Mouse (Mus musculus) stomach, postnatal 0 days (tissue): ENCODE measurements at regions not wholly inside any gene's neighbourhood (a gene's known extent, or its start where the extent isn't known, plus 50 kb on each side); places are given as distances from the start of the nearest gene placed in this dataset.

ENCODE experiments used
- ATAC-seq: fragments of 200-750 bp; cut with Nextera tagmentation; 2 replicates; pipeline ENCODE4 v1.8.0; 2017; ENCODE audit not compliant: low FRiP score, low TSS enrichment
- DNase-seq: peaks from one replicate; pipeline ENCODE4 v3.0.0-alpha.2; 2016; ENCODE audit warnings: low spot score
- H3K27ac ChIP-seq: fragments of 300-500 bp; sonication (generic); replicated peaks from 2 replicates; pipeline ENCODE4 v1.5.1; 2014; ENCODE audit warnings: mild to moderate bottlenecking, control low read depth
- H3K27me3 ChIP-seq: fragments of 300-500 bp; sonication (generic); 2 replicates; pipeline ENCODE4 v1.6.1; 2014; ENCODE audit warnings: low read length; ENCODE audit not compliant: control insufficient read depth, insufficient read depth
- H3K36me3 ChIP-seq: fragments of 300-500 bp; sonication (generic); 2 replicates; pipeline ENCODE4 v1.6.1; 2014; ENCODE audit warnings: low read length, mixed read lengths; ENCODE audit not compliant: control insufficient read depth, insufficient read depth
- H3K4me1 ChIP-seq: fragments of 300-500 bp; sonication (generic); replicated peaks from 2 replicates; pipeline ENCODE4 v1.6.1; 2014; ENCODE audit warnings: antibody characterized with exemption; ENCODE audit not compliant: control insufficient read depth, insufficient read depth
- H3K4me2 ChIP-seq: fragments of 300-500 bp; sonication (generic); replicated peaks from 2 replicates; pipeline ENCODE4 v1.6.1; 2014; ENCODE audit warnings: low read depth, mild to moderate bottlenecking, control low read depth, moderate library complexity
- H3K4me3 ChIP-seq: fragments of 300-500 bp; sonication (generic); 2 replicates; pipeline ENCODE4 v1.5.1; 2014; ENCODE audit warnings: low read depth, low read length, control low read depth
- H3K9ac ChIP-seq: fragments of 300-500 bp; sonication (generic); 2 replicates; pipeline ENCODE4 v1.6.1; 2014; ENCODE audit warnings: mild to moderate bottlenecking, low read length, control low read depth, mixed read lengths
- H3K9me3 ChIP-seq: fragments of 300-500 bp; sonication (generic); 2 replicates; pipeline ENCODE4 v1.6.1; 2016; ENCODE audit warnings: low read length; ENCODE audit not compliant: control insufficient read depth
- CTCF ChIP-seq: IDR thresholded peaks from 2 replicates; pipeline ENCODE4 v1.5.1; 2016; ENCODE audit warnings: antibody characterized with exemption, low read depth, mild to moderate bottlenecking, moderate library complexity
- EP300 ChIP-seq: optimal IDR thresholded peaks from 2 replicates; pipeline ENCODE3; 2016; ENCODE audit warnings: antibody characterized with exemption
- WGBS: fragments of 180-500 bp; shearing (Covaris S2); extraction: QIAGEN DNeasy Blood & Tissue Kit; methylation state at CpG from one replicate; pipeline ENCODE4 v1.1.7; 2014; 5-methylcytosine and 5-hydroxymethylcytosine counted together

- Histone ChIP-seq H3K27me3 (no peaks in the 10 kb centered on the region), H3K9me3 (no peaks in the 10 kb centered on the region), H3K4me2 (no peak overlapping the region), H3K36me3 (no peaks in the 10 kb centered on the region), H3K4me1 (no peaks in the 10 kb centered on the region), H3K27ac (no peak overlapping the region), H3K9ac (no peak overlapping the region), H3K4me3 (no peak overlapping the region)
- no peak for TF ChIP-seq EP300
- no peak for ATAC-seq
- DNase-seq: no peak
- 66% methylated on average over 10 of the region's 10 CpGs for WGBS
Observed at GRCm38 (mm10) chr1:33174646-33175435, 494.8 kb downstream of the Prim2 start.

GRCm38 (mm10) chr1:33136991-33137390 is 532.6 kb downstream of the Prim2 start:
- Histone ChIP-seq H3K9me3 (no peaks in the 10 kb centered on the region), H3K36me3 (no peaks in the 10 kb centered on the region), H3K27ac (no peak overlapping the region), H3K27me3 (no peaks in the 10 kb centered on the region), H3K4me1 (no peaks in the 10 kb centered on the region), H3K4me2 (no peak overlapping the region), H3K4me3 (no peak overlapping the region), H3K9ac (no peak overlapping the region)
- TF ChIP-seq EP300: no peak
- no peak for TF ChIP-seq CTCF
- WGBS: 58% methylated on average over 7 of the region's 7 CpGs
- DNase-seq (no peak), ATAC-seq (no peak)

GRCm38 (mm10) chr1:33130351-33130750 is 539.2 kb downstream of the Prim2 start:
- H3K36me3 ChIP-seq: no peaks in the 10 kb centered on the region
- no peak overlapping the region for H3K4me2 ChIP-seq
- H3K4me1 ChIP-seq: no peaks in the 10 kb centered on the region
- H3K4me3 ChIP-seq: no peak overlapping the region
- H3K27ac ChIP-seq: no peak overlapping the region
- 92% methylated on average over 1 of the region's 1 CpGs for WGBS
- no peak overlapping the region for H3K9ac ChIP-seq
- H3K27me3 ChIP-seq: no peaks in the 10 kb centered on the region
- DNase-seq (no peak), ATAC-seq (no peak)
- no peaks in the 10 kb centered on the region for H3K9me3 ChIP-seq
- TF ChIP-seq CTCF: no peak
- no peak for TF ChIP-seq EP300

- H3K9ac ChIP-seq: no peak overlapping the region
- WGBS: 87% methylated on average over 7 of the region's 7 CpGs
- H3K4me2 ChIP-seq: no peak overlapping the region
- TF ChIP-seq EP300 (no peak), CTCF (no peak)
- no peaks in the 10 kb centered on the region for H3K9me3 ChIP-seq
- no peak overlapping the region for H3K4me3 ChIP-seq
- H3K27me3 ChIP-seq: no peaks in the 10 kb centered on the region
- ATAC-seq (no peak), DNase-seq (no peak)
- H3K36me3 ChIP-seq: no peaks in the 10 kb centered on the region
- H3K27ac ChIP-seq: no peak overlapping the region
- H3K4me1 ChIP-seq: no peaks in the 10 kb centered on the region
Observed at GRCm38 (mm10) chr1:33125062-33125461, 544.5 kb downstream of the Prim2 start.

GRCm38 (mm10) chr1:33106286-33106685 is 559.2 kb upstream of the Gm5415 start:
- ATAC-seq: no peak
- Histone ChIP-seq H3K9me3 (no peaks in the 10 kb centered on the region), H3K9ac (no peak overlapping the region), H3K4me2 (no peak overlapping the region), H3K27ac (no peak overlapping the region), H3K4me3 (no peak overlapping the region), H3K4me1 (no peaks in the 10 kb centered on the region), H3K36me3 (no peaks in the 10 kb centered on the region), H3K27me3 (no peaks in the 10 kb centered on the region)
- DNase-seq: no peak
- WGBS: 81% methylated on average over 5 of the region's 5 CpGs
- no peak for TF ChIP-seq CTCF
- TF ChIP-seq EP300: no peak

GRCm38 (mm10) chr1:33104296-33104695 is 557.2 kb upstream of the Gm5415 start:
- no peaks in the 10 kb centered on the region for H3K36me3 ChIP-seq
- TF ChIP-seq EP300: no peak
- TF ChIP-seq CTCF: no peak
- H3K27ac ChIP-seq: no peak overlapping the region
- no peaks in the 10 kb centered on the region for H3K4me1 ChIP-seq
- ATAC-seq (no peak), DNase-seq (no peak)
- H3K9me3 ChIP-seq: no peaks in the 10 kb centered on the region
- H3K4me3 ChIP-seq: no peak overlapping the region
- no peak overlapping the region for H3K9ac ChIP-seq
- WGBS: 85% methylated on average over 1 of the region's 1 CpGs
- no peak overlapping the region for H3K4me2 ChIP-seq
- no peaks in the 10 kb centered on the region for H3K27me3 ChIP-seq
